Mouse (Mus musculus): ENCODE data around the gene Cxcl9.

Gene Cxcl9

DNA sequence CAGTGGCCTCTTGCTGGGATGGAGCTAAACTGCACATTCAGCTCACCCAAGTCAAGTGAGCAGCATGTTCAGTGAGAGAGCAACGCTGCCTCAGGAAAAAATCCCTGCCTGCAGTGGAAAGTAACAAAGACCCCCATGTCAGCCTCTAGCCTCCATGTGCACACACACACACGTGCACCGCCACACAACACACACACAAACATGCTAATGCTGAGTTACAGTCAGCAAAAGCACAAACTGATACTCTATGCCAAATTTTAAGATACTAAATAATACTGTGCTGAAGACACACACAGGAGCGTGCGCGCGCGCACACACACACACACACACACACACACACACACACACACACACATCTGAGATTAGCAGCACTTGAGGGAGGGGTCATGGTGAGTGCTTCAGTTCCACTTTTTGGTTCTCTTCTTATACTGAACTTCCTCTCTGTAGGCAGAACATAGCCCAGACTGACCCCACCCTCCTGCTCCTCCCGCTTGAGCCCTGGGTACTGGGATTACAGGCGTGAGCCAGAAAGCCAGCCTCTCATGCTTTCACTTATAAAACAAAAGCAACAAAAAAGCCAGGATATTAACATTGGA, 48.8 kb downstream of the Cxcl9 start:
- no peak for DNase-seq (ENCODE audit: low spot score)

DNA sequence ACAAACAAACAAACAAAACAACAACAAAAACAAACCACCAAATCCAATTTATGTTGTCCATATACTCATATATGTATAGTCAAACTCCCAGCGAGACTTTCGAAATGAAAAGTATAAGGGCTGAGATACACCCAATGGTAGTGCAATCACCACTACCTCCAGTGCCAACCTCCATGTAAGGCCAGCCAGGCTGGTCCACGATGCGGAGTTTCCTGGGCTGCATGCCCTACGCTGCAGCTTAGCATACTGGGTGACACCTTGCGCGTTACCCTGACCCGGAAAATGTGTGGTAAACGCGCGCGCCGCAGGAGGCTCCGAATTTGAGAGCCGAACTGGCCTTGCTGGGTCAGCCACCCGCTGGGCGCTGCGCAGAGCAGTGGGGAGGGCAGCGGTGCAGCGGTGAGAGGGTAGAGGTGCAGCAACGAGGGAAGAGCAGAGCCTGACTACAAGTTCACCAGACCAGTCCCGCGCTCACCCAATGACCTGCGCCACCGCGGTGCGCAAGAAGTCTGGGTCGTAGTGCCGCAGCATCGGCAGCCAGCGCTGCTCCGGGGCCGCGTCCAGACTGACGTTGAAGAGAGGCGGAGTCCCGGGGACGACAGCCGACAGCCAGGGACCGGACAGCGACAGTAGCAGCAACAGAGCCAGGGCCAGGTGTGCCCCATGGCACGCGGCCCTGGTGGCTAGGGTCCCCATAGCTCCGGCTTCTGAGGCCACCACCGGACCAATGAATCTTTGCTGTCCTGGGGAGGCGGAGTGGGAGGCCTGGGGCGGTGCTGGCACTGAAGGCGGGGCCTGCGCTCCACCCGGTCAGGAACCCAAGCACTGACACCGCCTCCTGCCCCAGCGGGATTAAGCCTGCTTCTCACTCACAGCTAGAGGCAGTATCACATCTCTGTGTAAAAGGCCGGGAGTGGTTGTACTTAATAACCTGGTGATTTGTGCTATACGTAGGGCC, 50.2 kb downstream of the Cxcl9 start, which contains the start of gene Naaa:
Naaa (minus strand) TSS at position 734 of the 958 bp plus-strand sequence.
- peak; percentile 74 for DNase-seq (ENCODE audit: low spot score)
